Mouse (Mus musculus): Measurements from ENCODE around the gene Dcdc2a. TPM values are rescaled to one million over a fixed set of nuclear protein-coding genes. Genes with fewer than 3 reads are reported as not detected.

Dcdc2a gene
- polyA plus RNA-seq, 1 experiment = 0.06 TPM

- no peak for TF ChIP-seq POLR2A (IDR thresholded peaks at IDR 0.05; ENCODE audit: low read depth, low read length)
- TF ChIP-seq CTCF (IDR thresholded peaks at IDR 0.05; ENCODE audit: extremely low read depth, insufficient read depth, insufficient read length, insufficient replicate concordance) = no peak
- Histone ChIP-seq H3K36me3 (ENCODE audit: control insufficient read depth, insufficient read depth, low read length) (no peaks in the 10 kb centered on the region), H3K4me3 (ENCODE audit: extremely low read depth, insufficient read depth, insufficient read length) (no peak overlapping the region), H3K4me1 (ENCODE audit: control insufficient read depth, insufficient read depth, insufficient read length) (no peaks in the 10 kb centered on the region), H3K27me3 (ENCODE audit: control insufficient read depth, insufficient read depth, low read length) (no peaks in the 10 kb centered on the region; the same call in 1 of the 2 replicates), H3K27ac (ENCODE audit: insufficient read depth, low read length) (no peak overlapping the region)
- WGBS = 83% methylated on average over 5 of the region's 5 CpGs
- no peak for DNase-seq (ENCODE audit: low read depth in 1 of 2, low spot score in 2 of 2)
Observed at GRCm38 (mm10) chr13:25206950-25207349, 151.1 kb downstream of the Dcdc2a start.

GRCm38 (mm10) chr13:25218394-25218793 is 162.6 kb downstream of the Dcdc2a start:
- 83% methylated on average over 1 of the region's 1 CpGs for WGBS
- TF ChIP-seq CTCF (IDR thresholded peaks at IDR 0.05; ENCODE audit: extremely low read depth, insufficient read depth, insufficient read length, insufficient replicate concordance) (no peak), POLR2A (IDR thresholded peaks at IDR 0.05; ENCODE audit: low read depth, low read length) (no peak)
- H3K36me3 ChIP-seq (ENCODE audit: control insufficient read depth, insufficient read depth, low read length) = no peaks in the 10 kb centered on the region
- no peaks in the 10 kb centered on the region for H3K27me3 ChIP-seq (ENCODE audit: control insufficient read depth, insufficient read depth, low read length)
- no peak overlapping the region for H3K4me3 ChIP-seq (ENCODE audit: extremely low read depth, insufficient read depth, insufficient read length)
- H3K27ac ChIP-seq (ENCODE audit: insufficient read depth, low read length) = no peak overlapping the region
- no peaks in the 10 kb centered on the region for H3K4me1 ChIP-seq (ENCODE audit: control insufficient read depth, insufficient read depth, insufficient read length)
- no peak for DNase-seq (ENCODE audit: low read depth in 1 of 2, low spot score in 2 of 2)

GRCm38 (mm10) chr13:25220186-25220787 is 164.5 kb downstream of the Dcdc2a start:
- no peak overlapping the region for H3K4me3 ChIP-seq (ENCODE audit: extremely low read depth, insufficient read depth, insufficient read length)
- H3K36me3 ChIP-seq (ENCODE audit: control insufficient read depth, insufficient read depth, low read length) = no peaks in the 10 kb centered on the region
- no peak for DNase-seq (ENCODE audit: low read depth in 1 of 2, low spot score in 2 of 2)
- H3K27ac ChIP-seq (ENCODE audit: insufficient read depth, low read length) = no peak overlapping the region
- no peaks in the 10 kb centered on the region for H3K4me1 ChIP-seq (ENCODE audit: control insufficient read depth, insufficient read depth, insufficient read length)
- 76% methylated on average over 5 of the region's 5 CpGs for whole genome bisulfite sequencing
- TF ChIP-seq POLR2A (IDR thresholded peaks at IDR 0.05; ENCODE audit: low read depth, low read length) = no peak
- no peaks in the 10 kb centered on the region for H3K27me3 ChIP-seq (ENCODE audit: control insufficient read depth, insufficient read depth, low read length)

GRCm38 (mm10) chr13:25251893-25252292 is 196.1 kb downstream of the Dcdc2a start:
- WGBS = 88% methylated on average over 1 of the region's 1 CpGs
- Histone ChIP-seq H3K27ac (ENCODE audit: insufficient read depth, low read length) (no peak overlapping the region), H3K36me3 (ENCODE audit: control insufficient read depth, insufficient read depth, low read length) (no peaks in the 10 kb centered on the region), H3K4me3 (ENCODE audit: extremely low read depth, insufficient read depth, insufficient read length) (no peak overlapping the region), H3K4me1 (ENCODE audit: control insufficient read depth, insufficient read depth, insufficient read length) (no peaks in the 10 kb centered on the region), H3K27me3 (ENCODE audit: control insufficient read depth, insufficient read depth, low read length) (no peaks in the 10 kb centered on the region)
- TF ChIP-seq CTCF (IDR thresholded peaks at IDR 0.05; ENCODE audit: extremely low read depth, insufficient read depth, insufficient read length, insufficient replicate concordance) = no peak
- no peak for TF ChIP-seq POLR2A (IDR thresholded peaks at IDR 0.05; ENCODE audit: low read depth, low read length)
- no peak for DNase-seq (ENCODE audit: low read depth in 1 of 2, low spot score in 2 of 2)

- Histone ChIP-seq H3K27ac (ENCODE audit: insufficient read depth, low read length) (no peak overlapping the region), H3K36me3 (ENCODE audit: control insufficient read depth, insufficient read depth, low read length) (no peaks in the 10 kb centered on the region), H3K4me1 (ENCODE audit: control insufficient read depth, insufficient read depth, insufficient read length) (no peaks in the 10 kb centered on the region), H3K4me3 (ENCODE audit: extremely low read depth, insufficient read depth, insufficient read length) (no peak overlapping the region), H3K27me3 (ENCODE audit: control insufficient read depth, insufficient read depth, low read length) (no peaks in the 10 kb centered on the region)
- TF ChIP-seq POLR2A (IDR thresholded peaks at IDR 0.05; ENCODE audit: low read depth, low read length) = no peak
- no peak for TF ChIP-seq CTCF (IDR thresholded peaks at IDR 0.05; ENCODE audit: extremely low read depth, insufficient read depth, insufficient read length, insufficient replicate concordance)
- DNase-seq (ENCODE audit: low read depth in 1 of 2, low spot score in 2 of 2) = no peak
- 82% methylated on average over 9 of the region's 9 CpGs for WGBS
Observed at GRCm38 (mm10) chr13:25254478-25255263, 198.9 kb downstream of the Dcdc2a start.

GRCm38 (mm10) chr13:25257608-25258007 is 201.8 kb downstream of the Dcdc2a start:
- Histone ChIP-seq H3K27me3 (ENCODE audit: control insufficient read depth, insufficient read depth, low read length) (no peaks in the 10 kb centered on the region), H3K27ac (ENCODE audit: insufficient read depth, low read length) (no peak overlapping the region), H3K4me3 (ENCODE audit: extremely low read depth, insufficient read depth, insufficient read length) (no peak overlapping the region), H3K36me3 (ENCODE audit: control insufficient read depth, insufficient read depth, low read length) (no peaks in the 10 kb centered on the region), H3K4me1 (ENCODE audit: control insufficient read depth, insufficient read depth, insufficient read length) (no peaks in the 10 kb centered on the region)
- WGBS = 80% methylated on average over 6 of the region's 6 CpGs
- no peak for TF ChIP-seq POLR2A (IDR thresholded peaks at IDR 0.05; ENCODE audit: low read depth, low read length)
- TF ChIP-seq CTCF (IDR thresholded peaks at IDR 0.05; ENCODE audit: extremely low read depth, insufficient read depth, insufficient read length, insufficient replicate concordance) = no peak
- no peak for DNase-seq (ENCODE audit: low read depth in 1 of 2, low spot score in 2 of 2)

Other genes starting within 250 kb of the Dcdc2a start
- 15.8 and 17.7 TPM in 2 replicates for gene Acot13, start 224.5 kb upstream of the Dcdc2a start, polyA plus RNA-seq (2012; rRNA removed)
- gene Tdp2, start 224.3 kb upstream of the Dcdc2a start, polyA plus RNA-seq (2012; rRNA removed) = 12.9 and 16.5 TPM in 2 replicates
- gene D130043K22Rik, start 210.9 kb upstream of the Dcdc2a start, polyA plus RNA-seq (2012; rRNA removed) = 0.01 TPM in 1 of 2 replicates, not detected in the other
- gene Aldh5a1, start 118.3 kb upstream of the Dcdc2a start, polyA plus RNA-seq (2012; rRNA removed) = 0.50 and 0.55 TPM in 2 replicates
- gene Gpld1, start 112.9 kb upstream of the Dcdc2a start, polyA plus RNA-seq (2012; rRNA removed) = 0.11 and 0.13 TPM in 2 replicates
- gene Mrs2, start 35.6 kb upstream of the Dcdc2a start, polyA plus RNA-seq (2012; rRNA removed) = 11.6 and 12.9 TPM in 2 replicates
- gene Nrsn1, start 214.5 kb downstream of the Dcdc2a start, polyA plus RNA-seq (2012; rRNA removed) = not detected in 2 replicates

Measured in spleen, adult 2 months (tissue).